Mouse (Mus musculus): ENCODE data around the gene Olfr560. TPM values are rescaled to one million over a fixed set of nuclear protein-coding genes. Genes with fewer than 3 reads are reported as not detected.

The Olfr560 gene
- polyA plus RNA-seq (2014; fragmentation: Illumina TruSeq; extraction: RNeasy Lipid Tissue Mini Kit (QIAGEN cat#74804); ENCODE audit: low read depth, low replicate concordance): not detected

GRCm38 (mm10) chr7:102759266-102759665 is at the start of gene Olfr560, which contains the start of gene Olfr78:
TSS of gene Olfr560 (minus strand) at chr7:102759366.
TSS of gene Olfr78 (minus strand) at chr7:102759471.

GRCm38 (mm10) chr7:102803180-102803579 is 44.0 kb upstream of the Olfr560 start, which contains the start of gene Olfr564:
TSS of gene Olfr564 (plus strand) at chr7:102803480.

GRCm38 (mm10) chr7:102770921-102771320 is 11.8 kb upstream of the Olfr560 start, which contains the start of gene Olfr561:
TSS of gene Olfr561 (plus strand) at chr7:102771221.

GRCm38 (mm10) chr7:102727391-102727790 is 31.8 kb downstream of the Olfr560 start, which contains the start of gene Olfr559:
TSS of gene Olfr559 (minus strand) at chr7:102727491.

GRCm38 (mm10) chr7:102718970-102719369 is 40.2 kb downstream of the Olfr560 start, which contains the start of gene Olfr33:
TSS of gene Olfr33 (minus strand) at chr7:102719070.

GRCm38 (mm10) chr7:102701915-102702314 is 57.3 kb downstream of the Olfr560 start, which contains the start of gene Olfr558:
TSS of gene Olfr558 (plus strand) at chr7:102702215.

Other genes starting within 250 kb of the Olfr560 start
- not detected for gene Olfr547, start 224.6 kb downstream of the Olfr560 start, polyA plus RNA-seq (2014; fragmentation: Illumina TruSeq; extraction: RNeasy Lipid Tissue Mini Kit (QIAGEN cat#74804); ENCODE audit: low read depth, low replicate concordance)
- not detected for gene Olfr548-ps1, start 218.5 kb downstream of the Olfr560 start, polyA plus RNA-seq (2014; fragmentation: Illumina TruSeq; extraction: RNeasy Lipid Tissue Mini Kit (QIAGEN cat#74804); ENCODE audit: low read depth, low replicate concordance)
- not detected for gene Olfr549, start 209.5 kb downstream of the Olfr560 start, polyA plus RNA-seq (2014; fragmentation: Illumina TruSeq; extraction: RNeasy Lipid Tissue Mini Kit (QIAGEN cat#74804); ENCODE audit: low read depth, low replicate concordance)
- gene Trim21, start 193.9 kb downstream of the Olfr560 start, polyA plus RNA-seq (2014; fragmentation: Illumina TruSeq; extraction: RNeasy Lipid Tissue Mini Kit (QIAGEN cat#74804); ENCODE audit: low read depth, low replicate concordance): 11.5 TPM
- gene Olfr550, start 187.9 kb downstream of the Olfr560 start, polyA plus RNA-seq (2014; fragmentation: Illumina TruSeq; extraction: RNeasy Lipid Tissue Mini Kit (QIAGEN cat#74804); ENCODE audit: low read depth, low replicate concordance): not detected
- gene Olfr551, start 167.5 kb downstream of the Olfr560 start, polyA plus RNA-seq (2014; fragmentation: Illumina TruSeq; extraction: RNeasy Lipid Tissue Mini Kit (QIAGEN cat#74804); ENCODE audit: low read depth, low replicate concordance): not detected
- gene Olfr552, start 161.6 kb downstream of the Olfr560 start, polyA plus RNA-seq (2014; fragmentation: Illumina TruSeq; extraction: RNeasy Lipid Tissue Mini Kit (QIAGEN cat#74804); ENCODE audit: low read depth, low replicate concordance): not detected
- not detected for gene Olfr553, start 141.1 kb downstream of the Olfr560 start, polyA plus RNA-seq (2014; fragmentation: Illumina TruSeq; extraction: RNeasy Lipid Tissue Mini Kit (QIAGEN cat#74804); ENCODE audit: low read depth, low replicate concordance)
- not detected for gene Olfr554, start 120.9 kb downstream of the Olfr560 start, polyA plus RNA-seq (2014; fragmentation: Illumina TruSeq; extraction: RNeasy Lipid Tissue Mini Kit (QIAGEN cat#74804); ENCODE audit: low read depth, low replicate concordance)
- not detected for gene Olfr555, start 100.5 kb downstream of the Olfr560 start, polyA plus RNA-seq (2014; fragmentation: Illumina TruSeq; extraction: RNeasy Lipid Tissue Mini Kit (QIAGEN cat#74804); ENCODE audit: low read depth, low replicate concordance)
- gene Olfr556, start 94.5 kb downstream of the Olfr560 start, polyA plus RNA-seq (2014; fragmentation: Illumina TruSeq; extraction: RNeasy Lipid Tissue Mini Kit (QIAGEN cat#74804); ENCODE audit: low read depth, low replicate concordance): not detected
- gene Trim68, start 72.0 kb downstream of the Olfr560 start, polyA plus RNA-seq (2014; fragmentation: Illumina TruSeq; extraction: RNeasy Lipid Tissue Mini Kit (QIAGEN cat#74804); ENCODE audit: low read depth, low replicate concordance): 32.3 TPM
- gene Olfr557, start 63.5 kb downstream of the Olfr560 start, polyA plus RNA-seq (2014; fragmentation: Illumina TruSeq; extraction: RNeasy Lipid Tissue Mini Kit (QIAGEN cat#74804); ENCODE audit: low read depth, low replicate concordance): not detected
- 1.8 TPM for gene Olfr558, start 57.2 kb downstream of the Olfr560 start, polyA plus RNA-seq (2014; fragmentation: Illumina TruSeq; extraction: RNeasy Lipid Tissue Mini Kit (QIAGEN cat#74804); ENCODE audit: low read depth, low replicate concordance)
- gene Olfr33, start 40.3 kb downstream of the Olfr560 start, polyA plus RNA-seq (2014; fragmentation: Illumina TruSeq; extraction: RNeasy Lipid Tissue Mini Kit (QIAGEN cat#74804); ENCODE audit: low read depth, low replicate concordance): not detected
- not detected for gene Olfr559, start 31.9 kb downstream of the Olfr560 start, polyA plus RNA-seq (2014; fragmentation: Illumina TruSeq; extraction: RNeasy Lipid Tissue Mini Kit (QIAGEN cat#74804); ENCODE audit: low read depth, low replicate concordance)
- 1.7 TPM for gene Olfr78, start 105 bp upstream of the Olfr560 start, polyA plus RNA-seq (2014; fragmentation: Illumina TruSeq; extraction: RNeasy Lipid Tissue Mini Kit (QIAGEN cat#74804); ENCODE audit: low read depth, low replicate concordance)
- gene Olfr561, start 11.9 kb upstream of the Olfr560 start, polyA plus RNA-seq (2014; fragmentation: Illumina TruSeq; extraction: RNeasy Lipid Tissue Mini Kit (QIAGEN cat#74804); ENCODE audit: low read depth, low replicate concordance): not detected
- gene Olfr564, start 44.1 kb upstream of the Olfr560 start, polyA plus RNA-seq (2014; fragmentation: Illumina TruSeq; extraction: RNeasy Lipid Tissue Mini Kit (QIAGEN cat#74804); ENCODE audit: low read depth, low replicate concordance): not detected
- gene Olfr566, start 99.4 kb upstream of the Olfr560 start, polyA plus RNA-seq (2014; fragmentation: Illumina TruSeq; extraction: RNeasy Lipid Tissue Mini Kit (QIAGEN cat#74804); ENCODE audit: low read depth, low replicate concordance): not detected
- gene Olfr568, start 117.8 kb upstream of the Olfr560 start, polyA plus RNA-seq (2014; fragmentation: Illumina TruSeq; extraction: RNeasy Lipid Tissue Mini Kit (QIAGEN cat#74804); ENCODE audit: low read depth, low replicate concordance): not detected
- not detected for gene Olfr569, start 131.5 kb upstream of the Olfr560 start, polyA plus RNA-seq (2014; fragmentation: Illumina TruSeq; extraction: RNeasy Lipid Tissue Mini Kit (QIAGEN cat#74804); ENCODE audit: low read depth, low replicate concordance)
- not detected for gene Olfr570, start 135.2 kb upstream of the Olfr560 start, polyA plus RNA-seq (2014; fragmentation: Illumina TruSeq; extraction: RNeasy Lipid Tissue Mini Kit (QIAGEN cat#74804); ENCODE audit: low read depth, low replicate concordance)
- gene Olfr571, start 158.2 kb upstream of the Olfr560 start, polyA plus RNA-seq (2014; fragmentation: Illumina TruSeq; extraction: RNeasy Lipid Tissue Mini Kit (QIAGEN cat#74804); ENCODE audit: low read depth, low replicate concordance): not detected
- not detected for gene Olfr572, start 165.0 kb upstream of the Olfr560 start, polyA plus RNA-seq (2014; fragmentation: Illumina TruSeq; extraction: RNeasy Lipid Tissue Mini Kit (QIAGEN cat#74804); ENCODE audit: low read depth, low replicate concordance)
- not detected for gene Olfr573-ps1, start 183.2 kb upstream of the Olfr560 start, polyA plus RNA-seq (2014; fragmentation: Illumina TruSeq; extraction: RNeasy Lipid Tissue Mini Kit (QIAGEN cat#74804); ENCODE audit: low read depth, low replicate concordance)
- gene Olfr574, start 189.1 kb upstream of the Olfr560 start, polyA plus RNA-seq (2014; fragmentation: Illumina TruSeq; extraction: RNeasy Lipid Tissue Mini Kit (QIAGEN cat#74804); ENCODE audit: low read depth, low replicate concordance): not detected
- not detected for gene Olfr575, start 199.4 kb upstream of the Olfr560 start, polyA plus RNA-seq (2014; fragmentation: Illumina TruSeq; extraction: RNeasy Lipid Tissue Mini Kit (QIAGEN cat#74804); ENCODE audit: low read depth, low replicate concordance)
- not detected for gene Olfr576, start 203.3 kb upstream of the Olfr560 start, polyA plus RNA-seq (2014; fragmentation: Illumina TruSeq; extraction: RNeasy Lipid Tissue Mini Kit (QIAGEN cat#74804); ENCODE audit: low read depth, low replicate concordance)
- gene Olfr577, start 216.6 kb upstream of the Olfr560 start, polyA plus RNA-seq (2014; fragmentation: Illumina TruSeq; extraction: RNeasy Lipid Tissue Mini Kit (QIAGEN cat#74804); ENCODE audit: low read depth, low replicate concordance): not detected
- not detected for gene Olfr578, start 230.0 kb upstream of the Olfr560 start, polyA plus RNA-seq (2014; fragmentation: Illumina TruSeq; extraction: RNeasy Lipid Tissue Mini Kit (QIAGEN cat#74804); ENCODE audit: low read depth, low replicate concordance)

Data from adipose tissue, adult 10 weeks (tissue).